Mouse (Mus musculus) T-helper 1 cell (primary cell): ENCODE measurements at regions not wholly inside any gene's neighbourhood (a gene's known extent, or its start where the extent isn't known, plus 50 kb on each side); places are given as distances from the start of the nearest gene placed in this dataset.

ENCODE experiments used
- in situ Hi-C: fragments of 300-600 bp; cut with MboI, MseI; formaldehyde crosslinking; loops from one replicate; pipeline ENCODE4 v1.15.1; 2025; ENCODE audit warnings: high pct_unique_total_duplicates

- in situ Hi-C loops, result loop anchor here (5.0 kb wide), 1 partner anchor 62 kb away; no protein-coding TSS in a partner anchor
These were observed 55.0 kb upstream of the Uqcrfs1 start for GRCm38 (mm10) chr13:30600194-30600593.

GRCm38 (mm10) chr13:30600625-30601407 lies 55.7 kb upstream of the Uqcrfs1 start:
- in situ Hi-C loops, result loop anchor here (5.0 kb wide), 1 partner anchor 61 kb away; no protein-coding TSS in a partner anchor

GRCm38 (mm10) chr13:30603936-30604335 lies 55.9 kb upstream of the Dusp22 start:
- in situ Hi-C loops, result loop anchor here (5.0 kb wide), 1 partner anchor 58 kb away; no protein-coding TSS in a partner anchor

GRCm38 (mm10) chr13:30607343-30607742 lies 52.5 kb upstream of the Dusp22 start:
- in situ Hi-C loops, result no loop called here

GRCm38 (mm10) chr13:30607881-30608280 lies 51.9 kb upstream of the Dusp22 start:
- in situ Hi-C loops, result no loop called here

- in situ Hi-C loops, result no loop called here
These were observed 50.0 kb upstream of the Dusp22 start for GRCm38 (mm10) chr13:30609784-30610183.
